Mouse (Mus musculus) midbrain, embryonic 11.5 days (tissue): ENCODE measurements around the gene Gm9507. TPM values are rescaled to one million over a fixed set of nuclear protein-coding genes. Genes with fewer than 3 reads are reported as not detected.

Experiments used
- ATAC-seq: fragments of 200-750 bp; cut with Nextera tagmentation; 2 replicates; pipeline ENCODE4 v1.8.0; 2017; ENCODE audit warnings: moderate TSS enrichment, moderate library complexity; ENCODE audit not compliant: low FRiP score
- DNase-seq: peaks from one replicate; pipeline ENCODE4 v3.0.0; 2015; ENCODE audit warnings: low spot score; ENCODE audit errors: missing footprints
- H3K27ac ChIP-seq: fragments of 300-500 bp; sonication (generic); 2 replicates; pipeline ENCODE4 v1.5.1; 2014; ENCODE audit warnings: low read depth, low read length
- H3K27me3 ChIP-seq: fragments of 300-500 bp; sonication (generic); 2 replicates; pipeline ENCODE4 v1.6.1; 2014; ENCODE audit warnings: mild to moderate bottlenecking, low read length, moderate library complexity, mixed read lengths; ENCODE audit not compliant: control insufficient read depth, insufficient read depth
- H3K36me3 ChIP-seq: fragments of 300-500 bp; sonication (generic); 2 replicates; pipeline ENCODE4 v1.6.1; 2014; ENCODE audit warnings: mild to moderate bottlenecking, low read length, moderate library complexity, mixed read lengths; ENCODE audit not compliant: control insufficient read depth, insufficient read depth
- H3K4me1 ChIP-seq: fragments of 300-500 bp; sonication (generic); 2 replicates; pipeline ENCODE4 v1.6.1; 2014; ENCODE audit warnings: low read length; ENCODE audit not compliant: control insufficient read depth, insufficient read depth
- H3K4me2 ChIP-seq: fragments of 300-500 bp; sonication (generic); 2 replicates; pipeline ENCODE4 v1.6.1; 2014; ENCODE audit warnings: mild to moderate bottlenecking, moderate library complexity
- H3K4me3 ChIP-seq: fragments of 300-500 bp; sonication (generic); 2 replicates; pipeline ENCODE4 v1.5.1; 2014; ENCODE audit warnings: low read depth, low read length
- H3K9ac ChIP-seq: fragments of 300-500 bp; sonication (generic); 2 replicates; pipeline ENCODE4 v1.6.1; 2014; ENCODE audit warnings: low read length
- H3K9me3 ChIP-seq: fragments of 300-500 bp; sonication (generic); 2 replicates; pipeline ENCODE4 v1.6.1; 2016; ENCODE audit warnings: low read length; ENCODE audit not compliant: control insufficient read depth
- WGBS: fragments of 180-500 bp; shearing (Covaris S2); extraction: QIAGEN DNeasy Blood & Tissue Kit; methylation state at CpG from one replicate; pipeline ENCODE4 v1.1.7; 2014; 5-methylcytosine and 5-hydroxymethylcytosine counted together
- polyA plus RNA-seq: library from polyadenylated mRNA; unstranded; fragments of >200 nt; fragmentation: Nextera tagmentation; extraction: Ambion mirVana; gene quantifications from 2 replicates; pipeline ENCODE4 v1.2.1, GENCODE M21; 2014

Gm9507 gene
- not detected in 2 replicates for polyA plus RNA-seq

DNA sequence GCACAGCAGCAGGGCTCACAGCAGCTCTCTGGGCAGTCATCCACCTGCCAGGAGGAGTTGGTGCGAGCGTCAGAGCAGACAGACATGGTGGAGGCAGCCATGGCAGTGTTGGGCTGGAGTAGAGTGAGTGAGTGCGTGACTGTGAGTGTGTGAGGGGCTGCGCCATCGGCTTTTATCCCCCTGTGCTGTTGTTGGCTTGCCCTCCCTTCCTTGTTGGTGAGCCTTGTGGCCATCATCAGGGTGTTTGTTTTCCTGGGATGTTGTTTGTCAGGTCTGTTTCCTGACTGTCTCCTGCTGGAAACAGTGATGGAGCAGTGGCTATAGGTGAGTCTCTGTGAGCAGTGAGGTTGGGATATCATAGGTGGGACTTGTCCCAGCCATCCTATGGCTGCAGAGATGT, at the start of gene Gm9507:
Gm9507 (minus strand) TSS at position 101 of the 400 bp plus-strand sequence.
- DNase-seq (peak; percentile 37), ATAC-seq (no peak)
- Histone ChIP-seq H3K4me3 (no peak within 1 kb of the TSS), H3K27ac (no peak within 1 kb of the TSS), H3K4me1 (no peaks in the 10 kb centered on the region), H3K9ac (no peak within 1 kb of the TSS), H3K4me2 (no peak within 1 kb of the TSS), H3K36me3 (no peaks in the 10 kb centered on the region), H3K9me3 (no peaks in the 10 kb centered on the region), H3K27me3 (no peaks in the 10 kb centered on the region)
- 58% methylated on average over 5 of the region's 5 CpGs for WGBS

- no peak within 1 kb of the TSS for H3K9ac ChIP-seq
- 67% methylated on average over 9 of the region's 9 CpGs for WGBS
- H3K27ac ChIP-seq = no peak within 1 kb of the TSS
- DNase-seq (no peak), ATAC-seq (no peak)
- H3K27me3 ChIP-seq = no peaks in the 10 kb centered on the region
- no peak within 1 kb of the TSS for H3K4me3 ChIP-seq
- no peaks in the 10 kb centered on the region for H3K4me1 ChIP-seq
- H3K36me3 ChIP-seq = no peaks in the 10 kb centered on the region
- no peak within 1 kb of the TSS for H3K4me2 ChIP-seq
- H3K9me3 ChIP-seq = no peaks in the 10 kb centered on the region
Measured at GRCm38 (mm10) chr10:77852559-77852958, 40.9 kb upstream of the Gm9507 start, which contains the start of gene Gm10318. Gm10318 (plus strand) TSS chr10:77852859.

- H3K27me3 ChIP-seq = no peaks in the 10 kb centered on the region
- H3K4me3 ChIP-seq = no peak overlapping the region
- no peak for ATAC-seq
- DNase-seq = no peak
- WGBS = 74% methylated on average over 2 of the region's 2 CpGs
- no peaks in the 10 kb centered on the region for H3K36me3 ChIP-seq
- H3K9ac ChIP-seq = no peak overlapping the region
- no peak overlapping the region for H3K27ac ChIP-seq
- H3K4me1 ChIP-seq = no peaks in the 10 kb centered on the region
- no peak overlapping the region for H3K4me2 ChIP-seq
- peaks cover 6% of the 10 kb centered on the region; the same call in 1 of the 2 replicates for H3K9me3 ChIP-seq
Measured at GRCm38 (mm10) chr10:77847538-77847937, 35.9 kb upstream of the Gm9507 start.

GRCm38 (mm10) chr10:77846961-77847360, 35.3 kb upstream of the Gm9507 start:
- H3K27ac ChIP-seq = no peak overlapping the region
- DNase-seq (no peak), ATAC-seq (no peak)
- 20% methylated on average over 2 of the region's 2 CpGs for WGBS
- H3K4me3 ChIP-seq = no peak overlapping the region
- H3K9me3 ChIP-seq = peaks cover 6% of the 10 kb centered on the region; the same call in 1 of the 2 replicates
- no peak overlapping the region for H3K4me2 ChIP-seq
- H3K27me3 ChIP-seq = no peaks in the 10 kb centered on the region
- H3K36me3 ChIP-seq = no peaks in the 10 kb centered on the region
- no peaks in the 10 kb centered on the region for H3K4me1 ChIP-seq
- H3K9ac ChIP-seq = no peak overlapping the region

DNA sequence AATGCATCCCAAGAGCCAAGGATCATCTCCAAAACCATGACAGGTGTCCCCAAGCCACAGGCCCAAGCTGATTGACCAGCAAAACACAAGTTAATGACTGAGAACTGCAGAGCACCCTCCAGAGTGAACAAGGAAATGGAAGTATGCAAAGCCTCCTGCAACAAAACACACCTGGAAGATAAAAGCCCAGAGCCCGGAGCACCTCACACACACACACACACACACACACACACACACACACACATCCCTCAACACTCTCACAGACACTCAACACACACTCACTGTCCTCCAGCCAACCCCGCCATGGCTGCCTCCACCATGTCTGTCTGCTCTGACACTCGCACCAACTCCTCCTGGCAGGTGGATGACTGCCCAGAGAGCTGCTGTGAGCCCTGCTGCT, 34.9 kb upstream of the Gm9507 start, which contains the start of gene Gm36176:
Gm36176 (plus strand) TSS at position 301 of the 400 bp plus-strand sequence.
- no peaks in the 10 kb centered on the region for H3K27me3 ChIP-seq
- no peak within 1 kb of the TSS for H3K4me2 ChIP-seq
- ATAC-seq (no peak), DNase-seq (no peak)
- no peak within 1 kb of the TSS for H3K4me3 ChIP-seq
- H3K9ac ChIP-seq = no peak within 1 kb of the TSS
- H3K9me3 ChIP-seq = peaks cover 6% of the 10 kb centered on the region; the same call in 1 of the 2 replicates
- WGBS = 65% methylated on average over 2 of the region's 3 CpGs
- no peak within 1 kb of the TSS for H3K27ac ChIP-seq
- H3K4me1 ChIP-seq = no peaks in the 10 kb centered on the region
- no peaks in the 10 kb centered on the region for H3K36me3 ChIP-seq

DNA sequence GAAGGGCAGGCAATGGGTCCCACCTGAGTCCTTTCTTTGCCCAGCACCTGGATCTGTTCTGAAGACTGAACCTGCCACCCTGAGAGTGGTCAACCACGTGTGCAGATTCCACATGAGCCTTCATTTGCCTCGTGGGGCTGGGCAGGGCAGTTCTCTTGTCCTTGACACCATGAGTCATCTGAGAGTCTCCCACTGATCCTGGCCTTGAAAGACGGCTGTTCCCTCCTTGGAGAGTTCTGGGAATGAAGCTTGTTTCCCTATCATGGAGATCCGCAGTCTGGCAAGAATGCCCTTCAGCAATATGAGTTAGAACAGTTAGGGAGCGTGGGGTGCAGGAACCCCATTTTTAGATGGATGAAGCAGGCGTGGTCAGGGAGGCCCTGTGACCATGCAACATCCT, 27.4 kb upstream of the Gm9507 start:
- H3K4me3 ChIP-seq = no peak overlapping the region
- no peaks in the 10 kb centered on the region for H3K4me1 ChIP-seq
- ATAC-seq = no peak
- peaks cover under 1% of the 10 kb centered on the region; the same call in 1 of the 2 replicates for H3K9me3 ChIP-seq
- 80% methylated on average over 6 of the region's 6 CpGs for WGBS
- H3K36me3 ChIP-seq = no peaks in the 10 kb centered on the region
- no peak for DNase-seq
- no peaks in the 10 kb centered on the region for H3K27me3 ChIP-seq
- H3K27ac ChIP-seq = no peak overlapping the region
- H3K4me2 ChIP-seq = no peak overlapping the region
- H3K9ac ChIP-seq = no peak overlapping the region

DNA sequence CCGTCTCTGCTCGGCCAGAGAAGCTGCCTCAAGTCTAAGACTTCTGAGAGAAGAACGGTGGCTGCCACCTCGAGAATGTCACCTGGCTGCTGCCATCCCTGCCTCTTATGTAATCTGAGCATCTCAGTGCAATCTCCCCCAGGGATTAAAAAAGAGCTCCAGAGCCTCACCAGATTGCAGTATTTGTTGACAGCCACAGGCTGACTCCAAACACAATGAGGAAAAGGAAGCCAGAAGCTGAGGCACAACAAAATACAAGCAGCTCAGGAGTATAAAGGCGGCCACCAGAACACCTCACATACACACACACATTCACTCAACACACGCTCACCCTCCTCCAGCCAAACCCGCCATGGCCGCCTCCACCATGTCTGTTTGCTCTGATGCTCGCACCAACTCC, 24.0 kb upstream of the Gm9507 start, which contains the start of gene Krtap10-10:
Krtap10-10 (plus strand) TSS at position 301 of the 400 bp plus-strand sequence.
- DNase-seq (no peak), ATAC-seq (no peak)
- no peak within 1 kb of the TSS for H3K4me3 ChIP-seq
- no peak within 1 kb of the TSS for H3K27ac ChIP-seq
- no peak within 1 kb of the TSS for H3K4me2 ChIP-seq
- H3K36me3 ChIP-seq = no peaks in the 10 kb centered on the region
- no peaks in the 10 kb centered on the region for H3K27me3 ChIP-seq
- 71% methylated on average over 9 of the region's 9 CpGs for WGBS
- no peaks in the 10 kb centered on the region for H3K9me3 ChIP-seq
- no peak within 1 kb of the TSS for H3K9ac ChIP-seq
- H3K4me1 ChIP-seq = no peaks in the 10 kb centered on the region

- H3K4me2 ChIP-seq = no peak within 1 kb of the TSS
- H3K36me3 ChIP-seq = no peaks in the 10 kb centered on the region
- H3K4me1 ChIP-seq = no peaks in the 10 kb centered on the region
- H3K9me3 ChIP-seq = no peaks in the 10 kb centered on the region
- H3K4me3 ChIP-seq = no peak within 1 kb of the TSS
- DNase-seq (no peak), ATAC-seq (no peak)
- H3K9ac ChIP-seq = no peak within 1 kb of the TSS
- H3K27ac ChIP-seq = no peak within 1 kb of the TSS
- WGBS = 80% methylated on average over 6 of the region's 6 CpGs
- H3K27me3 ChIP-seq = no peaks in the 10 kb centered on the region
Measured at GRCm38 (mm10) chr10:77826951-77827350, 15.3 kb upstream of the Gm9507 start, which contains the start of gene Krtap10-4. Krtap10-4 (minus strand) TSS chr10:77827095.

DNA sequence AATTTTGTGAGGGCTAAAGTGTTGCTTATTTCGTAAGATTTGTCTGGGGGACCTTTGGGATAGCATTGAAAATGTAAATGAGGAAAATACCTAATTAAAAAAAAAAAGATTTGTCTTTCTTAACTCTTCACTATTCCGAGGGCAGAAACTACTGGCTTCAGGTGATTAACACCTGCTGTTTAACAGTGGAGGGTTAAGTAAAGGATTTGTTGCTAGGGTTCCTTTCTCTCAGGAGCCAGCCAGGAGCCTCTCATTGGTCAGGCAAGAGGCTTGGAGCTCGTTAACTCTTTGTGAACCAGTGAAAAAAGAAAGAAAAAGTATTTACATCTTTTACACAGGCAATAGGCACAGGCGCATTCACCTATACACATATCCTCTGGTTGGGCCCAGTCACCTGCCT, 7.6 kb upstream of the Gm9507 start:
- Histone ChIP-seq H3K27me3 (no peaks in the 10 kb centered on the region), H3K4me2 (no peak overlapping the region), H3K27ac (no peak overlapping the region), H3K9ac (no peak overlapping the region), H3K9me3 (no peaks in the 10 kb centered on the region), H3K4me1 (no peaks in the 10 kb centered on the region), H3K36me3 (no peaks in the 10 kb centered on the region), H3K4me3 (no peak overlapping the region)
- DNase-seq (peak; percentile 66), ATAC-seq (no peak)
- WGBS = 32% methylated on average over 4 of the region's 4 CpGs
